Mouse (Mus musculus) spleen, adult 12 weeks (tissue): ENCODE data around the gene Il3.
"Not testable (repeated sequence)": the region's sequence is repeated elsewhere in the genome, so short reads cannot be mapped to it uniquely, and the experiment has no call there.

Experiments used
- DNase-seq: peaks from one replicate; pipeline ENCODE4 v3.0.0; 2022; ENCODE audit warnings: low spot score

Il3 gene

GRCm38 (mm10) chr11:54267177-54267576 lies at the start of gene Il3:
Il3 (minus strand) TSS chr11:54267277.
- no peak for DNase-seq

GRCm38 (mm10) chr11:54315336-54315735 lies 48.3 kb upstream of the Il3 start:
- DNase-seq: no peak

GRCm38 (mm10) chr11:54314740-54315139 lies 47.7 kb upstream of the Il3 start:
- DNase-seq: no peak

- DNase-seq: no peak
Measured at GRCm38 (mm10) chr11:54313391-54314360, 46.6 kb upstream of the Il3 start.

- DNase-seq: no peak
Measured at GRCm38 (mm10) chr11:54312603-54313002, 45.5 kb upstream of the Il3 start.

GRCm38 (mm10) chr11:54312021-54312420 lies 44.9 kb upstream of the Il3 start:
- no peak for DNase-seq

GRCm38 (mm10) chr11:54310588-54310987 lies 43.5 kb upstream of the Il3 start:
- no peak for DNase-seq

GRCm38 (mm10) chr11:54307139-54307816 lies 40.2 kb upstream of the Il3 start:
- peak; percentile 22 for DNase-seq

GRCm38 (mm10) chr11:54305331-54305730 lies 38.3 kb upstream of the Il3 start:
- DNase-seq: no peak

GRCm38 (mm10) chr11:54304471-54304873 lies 37.4 kb upstream of the Il3 start:
- no peak for DNase-seq

GRCm38 (mm10) chr11:54303728-54304470 lies 36.8 kb upstream of the Il3 start, which contains the start of gene Acsl6:
Acsl6 (plus strand) TSS chr11:54303798.
- DNase-seq: no peak

GRCm38 (mm10) chr11:54303076-54303727 lies 36.1 kb upstream of the Il3 start:
- no peak for DNase-seq

GRCm38 (mm10) chr11:54302606-54303005 lies 35.5 kb upstream of the Il3 start:
- DNase-seq: no peak

GRCm38 (mm10) chr11:54301994-54302393 lies 34.9 kb upstream of the Il3 start:
- DNase-seq: no peak

- no peak for DNase-seq
Measured at GRCm38 (mm10) chr11:54298777-54299176, 31.7 kb upstream of the Il3 start.

GRCm38 (mm10) chr11:54297471-54297870 lies 30.4 kb upstream of the Il3 start:
- not testable (repeated sequence) for DNase-seq

GRCm38 (mm10) chr11:54296734-54297133 lies 29.7 kb upstream of the Il3 start:
- DNase-seq: no peak

GRCm38 (mm10) chr11:54295971-54296370 lies 28.9 kb upstream of the Il3 start:
- no peak for DNase-seq

- DNase-seq: no peak
Measured at GRCm38 (mm10) chr11:54293980-54294807, 27.1 kb upstream of the Il3 start.

- DNase-seq: no peak
Measured at GRCm38 (mm10) chr11:54292163-54292562, 25.1 kb upstream of the Il3 start.
